Mouse (Mus musculus) liver, adult 2 months (tissue): ENCODE results near the gene D930048N14Rik. TPM values are rescaled to one million over a fixed set of nuclear protein-coding genes. Genes with fewer than 3 reads are reported as not detected.

Source experiments
- DNase-seq: peaks from one replicate; pipeline ENCODE4 v3.0.0-alpha.2; 2011; ENCODE audit warnings: low read depth, low spot score; ENCODE audit errors: extremely low read depth
- H3K27ac ChIP-seq: fragments of 200-500 bp; replicated peaks from 2 replicates; pipeline ENCODE4 v1.5.1; 2012; ENCODE audit warnings: low read depth, mild to moderate bottlenecking, control low read depth, inconsistent platforms, low read length; ENCODE audit not compliant: insufficient read depth
- H3K27me3 ChIP-seq: fragments of 200-500 bp; 2 replicates; pipeline ENCODE4 v1.6.1; 2012; ENCODE audit warnings: mild to moderate bottlenecking, moderate library complexity, low read length, inconsistent platforms; ENCODE audit not compliant: control insufficient read depth, insufficient read depth
- H3K36me3 ChIP-seq: fragments of 200-500 bp; 2 replicates; pipeline ENCODE4 v1.6.1; 2012; ENCODE audit warnings: low read length, inconsistent platforms; ENCODE audit not compliant: control insufficient read depth, insufficient read depth
- H3K4me1 ChIP-seq: fragments of 200-500 bp; 2 replicates; pipeline ENCODE4 v1.6.1; 2011; ENCODE audit warnings: low read length; ENCODE audit not compliant: control insufficient read depth, insufficient read depth
- H3K4me3 ChIP-seq: fragments of 200-500 bp; 2 replicates; pipeline ENCODE4 v1.5.1; 2011; ENCODE audit warnings: low read depth, mild to moderate bottlenecking, control low read depth, low read length, moderate library complexity; ENCODE audit not compliant: insufficient read depth
- H3K79me2 ChIP-seq: fragments of 200-500 bp; 2 replicates; pipeline ENCODE4 v1.6.1; 2012; ENCODE audit warnings: inconsistent platforms, mild to moderate bottlenecking, low read length, moderate library complexity; ENCODE audit not compliant: control insufficient read depth, insufficient read depth
- H3K9ac ChIP-seq: fragments of 200-500 bp; 2 replicates; pipeline ENCODE4 v1.6.1; 2012; ENCODE audit warnings: low read depth, mild to moderate bottlenecking, control low read depth, inconsistent platforms, low read length
- CTCF ChIP-seq: fragments of 200-500 bp; IDR thresholded peaks from 2 replicates; pipeline ENCODE4 v1.5.1; 2011; ENCODE audit warnings: low read depth, low read length, control low read depth
- POLR2A ChIP-seq: fragments of 200-500 bp; IDR thresholded peaks from 2 replicates; pipeline ENCODE4 v1.6.1; 2011; ENCODE audit warnings: low read length, control low read depth; ENCODE audit not compliant: insufficient read depth; ENCODE audit errors: extremely low read depth
- WGBS: fragments of 180-500 bp; shearing (Covaris S2); methylation state at CpG from one replicate; pipeline ENCODE4 v1.1.7; 2018; 5-methylcytosine and 5-hydroxymethylcytosine counted together
- polyA plus RNA-seq: library from polyadenylated mRNA; depleted of rRNA; stranded (reverse); fragments of >200 nt; gene quantifications from 2 replicates; pipeline ENCODE4 v1.2.3, GENCODE M21; 2012
- total RNA-seq: library from RNA; depleted of rRNA; stranded (reverse); fragments of >200 nt; gene quantifications from 2 replicates; pipeline ENCODE4 v1.2.3, GENCODE M21; 2014

D930048N14Rik gene
- total and polyA plus RNA-seq, 2 experiments: 1.3 to 10.9 TPM

- peak; percentile 51 for DNase-seq
- TF ChIP-seq CTCF: no peak
- TF ChIP-seq POLR2A: no peak
- H3K27me3 ChIP-seq: no peaks in the 10 kb centered on the region
- H3K4me3 ChIP-seq: no peak overlapping the region
- H3K9ac ChIP-seq: no peak overlapping the region
- 58% methylated on average over 7 of the region's 7 CpGs for WGBS
- peaks cover 11% of the 10 kb centered on the region for H3K36me3 ChIP-seq
- H3K27ac ChIP-seq: no peak overlapping the region
- peaks cover 4% of the 10 kb centered on the region for H3K4me1 ChIP-seq
- peaks cover 10% of the 10 kb centered on the region; the same call in 1 of the 2 replicates for H3K79me2 ChIP-seq
Observed at GRCm38 (mm10) chr11:51622971-51623491, 27.7 kb upstream of the D930048N14Rik start.

DNA sequence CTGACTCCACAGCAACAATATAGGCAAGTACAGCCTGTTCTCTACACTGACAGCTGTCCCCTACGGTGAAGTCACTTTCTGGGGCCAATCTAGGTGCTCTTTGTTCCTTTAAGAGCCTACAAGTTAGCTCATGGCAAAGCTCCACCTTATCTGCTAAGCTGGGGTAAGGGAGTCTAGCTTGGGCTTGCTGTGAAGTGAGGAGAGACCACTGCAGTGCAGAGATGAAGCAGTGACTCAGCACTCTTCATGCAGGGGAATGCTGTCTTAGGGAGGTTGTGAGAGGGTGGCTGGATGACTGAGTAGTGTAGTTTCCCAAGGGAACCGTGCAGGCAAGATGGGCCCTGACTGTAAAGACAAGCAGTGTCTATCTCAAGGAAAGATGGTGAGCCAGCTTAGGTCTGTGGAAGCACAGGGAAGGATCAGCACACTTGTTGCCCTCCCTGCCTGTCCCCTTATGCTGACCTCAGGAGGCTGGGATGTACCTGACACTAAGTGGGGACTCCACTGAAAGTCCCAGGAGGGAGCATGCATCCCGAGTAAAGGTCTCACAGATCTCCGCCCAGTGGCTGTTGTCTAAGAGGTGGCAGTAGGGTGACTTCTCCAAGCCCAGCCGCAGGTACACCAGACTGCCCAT, 25.4 kb upstream of the D930048N14Rik start:
- Histone ChIP-seq H3K27me3 (no peaks in the 10 kb centered on the region), H3K4me1 (peaks cover 2% of the 10 kb centered on the region; the same call in 1 of the 2 replicates), H3K36me3 (peaks cover 13% of the 10 kb centered on the region), H3K79me2 (peaks cover 8% of the 10 kb centered on the region; the same call in 1 of the 2 replicates), H3K27ac (no peak overlapping the region), H3K9ac (no peak overlapping the region), H3K4me3 (no peak overlapping the region)
- WGBS: 86% methylated on average over 5 of the region's 5 CpGs
- TF ChIP-seq CTCF (no peak), POLR2A (no peak)
- no peak for DNase-seq

GRCm38 (mm10) chr11:51627425-51627824, 23.3 kb upstream of the D930048N14Rik start:
- Histone ChIP-seq H3K27ac (no peak overlapping the region), H3K27me3 (no peaks in the 10 kb centered on the region), H3K79me2 (peaks cover 10% of the 10 kb centered on the region; the same call in 1 of the 2 replicates), H3K9ac (no peak overlapping the region), H3K36me3 (peaks cover 13% of the 10 kb centered on the region), H3K4me1 (no peaks in the 10 kb centered on the region), H3K4me3 (no peak overlapping the region)
- WGBS: 98% methylated on average over 9 of the region's 9 CpGs
- TF ChIP-seq POLR2A (no peak), CTCF (no peak)
- no peak for DNase-seq

DNA sequence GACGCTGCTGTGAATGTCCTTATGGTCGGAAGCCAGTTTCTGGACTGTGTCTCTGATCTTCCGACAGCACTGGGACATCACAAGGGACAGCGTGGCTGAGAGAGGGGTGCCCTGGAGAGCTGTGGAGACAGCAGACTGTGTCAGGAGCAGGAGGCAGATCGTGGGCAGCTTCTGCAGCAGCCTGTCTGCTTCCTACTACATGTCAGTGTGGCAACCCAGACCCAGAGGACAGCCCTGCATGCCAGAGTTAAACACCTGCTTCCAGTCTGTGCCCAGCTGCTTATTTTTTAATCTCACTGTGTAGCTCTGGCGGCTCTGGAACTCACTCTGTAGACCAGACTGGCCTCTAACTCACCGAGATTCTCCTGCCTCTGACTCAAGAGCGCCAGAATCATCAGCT, 22.8 kb upstream of the D930048N14Rik start:
- no peak for TF ChIP-seq CTCF
- Histone ChIP-seq H3K79me2 (peaks cover 10% of the 10 kb centered on the region; the same call in 1 of the 2 replicates), H3K4me3 (no peak overlapping the region), H3K9ac (no peak overlapping the region), H3K36me3 (peaks cover 13% of the 10 kb centered on the region), H3K4me1 (no peaks in the 10 kb centered on the region), H3K27me3 (no peaks in the 10 kb centered on the region), H3K27ac (no peak overlapping the region)
- no peak for DNase-seq
- WGBS: 91% methylated on average over 8 of the region's 8 CpGs

GRCm38 (mm10) chr11:51629651-51630314, 21.0 kb upstream of the D930048N14Rik start:
- H3K36me3 ChIP-seq: peaks cover 11% of the 10 kb centered on the region
- H3K9ac ChIP-seq: no peak overlapping the region
- H3K79me2 ChIP-seq: peaks cover 12% of the 10 kb centered on the region; the same call in 1 of the 2 replicates
- H3K4me1 ChIP-seq: no peaks in the 10 kb centered on the region; the same call in 1 of the 2 replicates
- 80% methylated on average over 15 of the region's 15 CpGs for WGBS
- no peak for DNase-seq
- TF ChIP-seq CTCF: no peak
- no peak overlapping the region for H3K27ac ChIP-seq
- no peak overlapping the region for H3K4me3 ChIP-seq
- no peaks in the 10 kb centered on the region for H3K27me3 ChIP-seq
